Mouse (Mus musculus): Measurements from ENCODE around the gene Wdr26. TPM values are rescaled to one million over a fixed set of nuclear protein-coding genes. Genes with fewer than 3 reads are reported as not detected.

The Wdr26 gene
- polyA plus RNA-seq, 2 experiments: 50.2 to 58.7 TPM

GRCm38 (mm10) chr1:181146187-181146586 is 65.6 kb downstream of the Wdr26 start:
- 90% methylated on average over 2 of the region's 2 CpGs for WGBS

GRCm38 (mm10) chr1:181144966-181145365 is 66.8 kb downstream of the Wdr26 start:
- H3K27ac ChIP-seq (replicated peaks; ENCODE audit: low read depth, low read length): peak overlapping the region; percentile 70; the same call in 1 of the 2 replicates
- no peak for TF ChIP-seq POLR2A (IDR thresholded peaks at IDR 0.05; ENCODE audit: borderline replicate concordance, extremely low read depth, insufficient read depth, insufficient read length)

More at GRCm38 (mm10) chr1:181146187-181146586, 65.6 kb downstream of the Wdr26 start:
- ATAC-seq (ENCODE audit: low FRiP score, low read depth): no peak
- Histone ChIP-seq H3K27me3 (ENCODE audit: control insufficient read depth, insufficient read depth, low read length) (no peaks in the 10 kb centered on the region), H3K36me3 (ENCODE audit: control insufficient read depth, insufficient read depth, low read length) (peaks cover 6% of the 10 kb centered on the region), H3K4me3 (replicated peaks; ENCODE audit: low read length) (no peak overlapping the region), H3K9ac (ENCODE audit: low read depth, low read length, severe bottlenecking) (no peak overlapping the region), H3K9me3 (ENCODE audit: control insufficient read depth, low read length) (no peaks in the 10 kb centered on the region), H3K27ac (replicated peaks; ENCODE audit: low read depth, low read length) (no peak overlapping the region), H3K4me1 (ENCODE audit: control insufficient read depth, insufficient read depth, low read length) (peaks cover 12% of the 10 kb centered on the region), H3K4me2 (replicated peaks; ENCODE audit: low read depth, low read length, severe bottlenecking) (no peak overlapping the region)
- no peak for DNase-seq (ENCODE audit: low spot score)
- no peak for TF ChIP-seq POLR2A (IDR thresholded peaks at IDR 0.05; ENCODE audit: borderline replicate concordance, extremely low read depth, insufficient read depth, insufficient read length)

GRCm38 (mm10) chr1:181143950-181144836 is 67.6 kb downstream of the Wdr26 start, which contains the start of the genes Nvl and Cnih4:
Gene Nvl, minus strand, starts transcription at chr1:181144204.
Gene Cnih4, plus strand, starts transcription at chr1:181144693.
- Histone ChIP-seq H3K9me3 (ENCODE audit: control insufficient read depth, low read length) (no peaks in the 10 kb centered on the region), H3K4me3 (replicated peaks; ENCODE audit: low read length) (peak within 1 kb of the TSS; percentile 70), H3K4me2 (replicated peaks; ENCODE audit: low read depth, low read length, severe bottlenecking) (peak within 1 kb of the TSS; percentile 70), H3K27me3 (ENCODE audit: control insufficient read depth, insufficient read depth, low read length) (no peaks in the 10 kb centered on the region), H3K36me3 (ENCODE audit: control insufficient read depth, insufficient read depth, low read length) (peaks cover 22% of the 10 kb centered on the region), H3K4me1 (ENCODE audit: control insufficient read depth, insufficient read depth, low read length) (peaks cover 12% of the 10 kb centered on the region), H3K9ac (ENCODE audit: low read depth, low read length, severe bottlenecking) (peak within 1 kb of the TSS; percentile 70), H3K27ac (replicated peaks; ENCODE audit: low read depth, low read length) (peak within 1 kb of the TSS; percentile 70)
- TF ChIP-seq POLR2A (IDR thresholded peaks at IDR 0.05; ENCODE audit: borderline replicate concordance, extremely low read depth, insufficient read depth, insufficient read length): peak; percentile 13; the same call in 1 of the 2 replicates
- ATAC-seq (ENCODE audit: low FRiP score, low read depth) (peak; percentile 100), DNase-seq (ENCODE audit: low spot score) (peak; percentile 99)
- WGBS: under 1% methylated on average over 52 of the region's 52 CpGs

More at GRCm38 (mm10) chr1:181144966-181145365, 66.8 kb downstream of the Wdr26 start:
- Histone ChIP-seq H3K4me3 (replicated peaks; ENCODE audit: low read length) (peak overlapping the region; percentile 70), H3K27me3 (ENCODE audit: control insufficient read depth, insufficient read depth, low read length) (no peaks in the 10 kb centered on the region), H3K4me1 (ENCODE audit: control insufficient read depth, insufficient read depth, low read length) (peaks cover 12% of the 10 kb centered on the region), H3K9me3 (ENCODE audit: control insufficient read depth, low read length) (no peaks in the 10 kb centered on the region), H3K36me3 (ENCODE audit: control insufficient read depth, insufficient read depth, low read length) (peaks cover 15% of the 10 kb centered on the region), H3K9ac (ENCODE audit: low read depth, low read length, severe bottlenecking) (peak overlapping the region; percentile 70), H3K4me2 (replicated peaks; ENCODE audit: low read depth, low read length, severe bottlenecking) (peak overlapping the region; percentile 70)
- 9% methylated on average over 12 of the region's 12 CpGs for WGBS
- ATAC-seq (ENCODE audit: low FRiP score, low read depth) (no peak), DNase-seq (ENCODE audit: low spot score) (no peak)

GRCm38 (mm10) chr1:181143609-181143949 is 68.2 kb downstream of the Wdr26 start:
- peak overlapping the region; percentile 70 for H3K9ac ChIP-seq (ENCODE audit: low read depth, low read length, severe bottlenecking)
- peaks cover 27% of the 10 kb centered on the region for H3K36me3 ChIP-seq (ENCODE audit: control insufficient read depth, insufficient read depth, low read length)
- no peaks in the 10 kb centered on the region for H3K27me3 ChIP-seq (ENCODE audit: control insufficient read depth, insufficient read depth, low read length)
- DNase-seq (ENCODE audit: low spot score): no peak
- TF ChIP-seq POLR2A (IDR thresholded peaks at IDR 0.05; ENCODE audit: borderline replicate concordance, extremely low read depth, insufficient read depth, insufficient read length): no peak
- peak overlapping the region; percentile 55 for H3K4me2 ChIP-seq (replicated peaks; ENCODE audit: low read depth, low read length, severe bottlenecking)
- H3K4me3 ChIP-seq (replicated peaks; ENCODE audit: low read length): peak overlapping the region; percentile 70
- no peak for ATAC-seq (ENCODE audit: low FRiP score, low read depth)
- H3K27ac ChIP-seq (replicated peaks; ENCODE audit: low read depth, low read length): peak overlapping the region; percentile 61; the same call in 1 of the 2 replicates
- 2% methylated on average over 12 of the region's 12 CpGs for whole genome bisulfite sequencing
- no peaks in the 10 kb centered on the region for H3K9me3 ChIP-seq (ENCODE audit: control insufficient read depth, low read length)
- H3K4me1 ChIP-seq (ENCODE audit: control insufficient read depth, insufficient read depth, low read length): peaks cover 12% of the 10 kb centered on the region

GRCm38 (mm10) chr1:181138730-181139129 is 73.1 kb downstream of the Wdr26 start:
- Histone ChIP-seq H3K4me2 (replicated peaks; ENCODE audit: low read depth, low read length, severe bottlenecking) (no peak overlapping the region), H3K9ac (ENCODE audit: low read depth, low read length, severe bottlenecking) (no peak overlapping the region), H3K4me3 (replicated peaks; ENCODE audit: low read length) (no peak overlapping the region), H3K36me3 (ENCODE audit: control insufficient read depth, insufficient read depth, low read length) (peaks cover 64% of the 10 kb centered on the region), H3K27ac (replicated peaks; ENCODE audit: low read depth, low read length) (no peak overlapping the region), H3K27me3 (ENCODE audit: control insufficient read depth, insufficient read depth, low read length) (no peaks in the 10 kb centered on the region), H3K4me1 (ENCODE audit: control insufficient read depth, insufficient read depth, low read length) (peaks cover 5% of the 10 kb centered on the region), H3K9me3 (ENCODE audit: control insufficient read depth, low read length) (no peaks in the 10 kb centered on the region)
- DNase-seq (ENCODE audit: low spot score) (no peak), ATAC-seq (ENCODE audit: low FRiP score, low read depth) (no peak)
- WGBS: 94% methylated on average over 7 of the region's 7 CpGs
- no peak for TF ChIP-seq POLR2A (IDR thresholded peaks at IDR 0.05; ENCODE audit: borderline replicate concordance, extremely low read depth, insufficient read depth, insufficient read length)
